In genomic region chr8:127104616-127105015, GRCm38 (mm10) we compare ENCODE assay signal across 12 mouse cellular contexts. TPM values are rescaled to one million over a fixed set of nuclear protein-coding genes. Genes with fewer than 3 reads are reported as not detected.
"Had no signal": no experiment of that assay in that cellular context is flagged by ENCODE, and none has a peak within 500 bp of the region (broad histone marks: within the 10 kb centered on the region; RNA-seq: fewer than 3 reads in every experiment).

No protein-coding gene starts in this region.

- H3K27me3 ChIP-seq: hindbrain, embryonic 13.5 days; limb, embryonic 12.5 days; lung, embryonic 15.5 days had no signal

- H3K4me2 ChIP-seq: hindbrain, embryonic 13.5 days; limb, embryonic 12.5 days; lung, embryonic 15.5 days; midbrain, embryonic 11.5 days had no signal

- DNase-seq: lung, postnatal 14 days; spleen, adult 18-20 months; thymus, postnatal 36 days had no signal

- H3K27ac ChIP-seq: hindbrain, embryonic 13.5 days; hindbrain, postnatal 0 days; limb, embryonic 12.5 days; liver, embryonic 14.5 days; lung, embryonic 15.5 days; macrophage had no signal

- H3K4me1 ChIP-seq: megakaryocyte, embryonic 14.5 days had no signal

- ATAC-seq: hindbrain, postnatal 0 days; midbrain, embryonic 16.5 days had no signal

- H3K4me3 ChIP-seq: hindbrain, embryonic 13.5 days; limb, embryonic 12.5 days; lung, embryonic 15.5 days; megakaryocyte, embryonic 14.5 days had no signal

- H3K9me3 ChIP-seq: hindbrain, embryonic 13.5 days; limb, embryonic 12.5 days; lung, embryonic 15.5 days; megakaryocyte, embryonic 14.5 days had no signal

- H3K36me3 ChIP-seq: hindbrain, embryonic 13.5 days; limb, embryonic 12.5 days; lung, embryonic 15.5 days had no signal

- H3K9ac ChIP-seq: hindbrain, embryonic 13.5 days; limb, embryonic 12.5 days; liver, embryonic 14.5 days; lung, embryonic 15.5 days had no signal

RNA-seq across cellular contexts. Expression of gene Pard3, which starts 40.9 kb away (rescaled TPM):
- polyA plus RNA-seq: macrophage had no signal
